Mouse (Mus musculus) thymus, adult 2 months (tissue): ENCODE results near the gene Ccdc51. TPM values are rescaled to one million over a fixed set of nuclear protein-coding genes. Genes with fewer than 3 reads are reported as not detected.

Experiments
- DNase-seq: peaks from one replicate; pipeline ENCODE4 v3.0.0; 2021
- H3K27ac ChIP-seq: fragments of 200-500 bp; 2 replicates; pipeline ENCODE4 v1.5.1; 2012; ENCODE audit warnings: low read length, control low read depth; ENCODE audit not compliant: control insufficient read depth, insufficient read depth
- H3K27me3 ChIP-seq: fragments of 200-500 bp; 2 replicates; pipeline ENCODE4 v1.6.1; 2012; ENCODE audit warnings: mild to moderate bottlenecking, low read length, moderate library complexity, mixed read lengths; ENCODE audit not compliant: control insufficient read depth, insufficient read depth
- H3K36me3 ChIP-seq: fragments of 200-500 bp; 2 replicates; pipeline ENCODE4 v1.6.1; 2012; ENCODE audit warnings: mild to moderate bottlenecking, low read length, moderate library complexity; ENCODE audit not compliant: control insufficient read depth, insufficient read depth
- H3K4me1 ChIP-seq: fragments of 200-500 bp; replicated peaks from 2 replicates; pipeline ENCODE4 v1.6.1; 2012; ENCODE audit warnings: low read length; ENCODE audit not compliant: control insufficient read depth, insufficient read depth
- H3K4me3 ChIP-seq: fragments of 200-500 bp; 2 replicates; pipeline ENCODE4 v1.5.1; 2012; ENCODE audit warnings: mild to moderate bottlenecking, low read length, control low read depth, moderate library complexity; ENCODE audit not compliant: control insufficient read depth, insufficient read depth
- CTCF ChIP-seq: fragments of 200-500 bp; IDR thresholded peaks from 2 replicates; pipeline ENCODE4 v1.5.1; 2012; ENCODE audit warnings: mild to moderate bottlenecking, control low read depth, low read length, moderate library complexity, borderline replicate concordance; ENCODE audit not compliant: control insufficient read depth, poor library complexity, insufficient read depth; ENCODE audit errors: extremely low read depth
- POLR2A ChIP-seq: fragments of 200-500 bp; IDR thresholded peaks from 2 replicates; pipeline ENCODE4 v1.6.1; 2012; ENCODE audit warnings: mild to moderate bottlenecking, low read length, control low read depth, moderate library complexity; ENCODE audit not compliant: control insufficient read depth, poor library complexity, insufficient read depth; ENCODE audit errors: extremely low read depth
- WGBS: fragments of 180-500 bp; shearing (Covaris S2); methylation state at CpG from one replicate; pipeline ENCODE4 v1.1.7; 2018; 5-methylcytosine and 5-hydroxymethylcytosine counted together
- polyA plus RNA-seq: library from polyadenylated mRNA; depleted of rRNA; stranded (reverse); fragments of >200 nt; gene quantifications from 2 replicates; pipeline ENCODE4 v1.2.3, GENCODE M21; 2012

The Ccdc51 gene
- polyA plus RNA-seq, 1 experiment, result 11.9 TPM

DNA sequence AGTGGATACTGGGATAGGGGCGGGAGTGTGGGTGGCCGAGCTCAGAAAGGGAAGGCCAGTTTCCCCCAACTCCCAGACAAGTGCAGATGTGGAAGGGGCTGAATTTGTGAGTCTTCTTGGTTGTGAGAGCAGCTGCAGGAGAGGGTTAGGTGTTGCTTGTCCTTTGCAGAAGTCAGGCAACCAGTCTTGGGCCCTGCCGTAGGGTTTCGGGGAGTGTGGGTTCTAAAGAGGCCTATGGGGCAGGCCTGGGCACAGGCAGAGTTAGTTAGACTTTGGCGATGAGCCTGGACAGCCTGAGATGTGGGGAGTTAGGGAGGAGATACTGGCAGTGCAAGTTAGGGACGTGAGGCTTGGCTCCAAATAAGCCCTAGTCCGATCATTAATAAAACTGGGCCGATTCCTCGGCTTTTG, 14.0 kb downstream of the Ccdc51 start:
- DNase-seq, result no peak
- peaks cover 19% of the 10 kb centered on the region for H3K4me1 ChIP-seq
- 90% methylated on average over 9 of the region's 9 CpGs for WGBS
- no peak for TF ChIP-seq CTCF
- H3K36me3 ChIP-seq, result no peaks in the 10 kb centered on the region
- no peaks in the 10 kb centered on the region for H3K27me3 ChIP-seq
- no peak overlapping the region for H3K27ac ChIP-seq
- H3K4me3 ChIP-seq, result peak overlapping the region; percentile 84

DNA sequence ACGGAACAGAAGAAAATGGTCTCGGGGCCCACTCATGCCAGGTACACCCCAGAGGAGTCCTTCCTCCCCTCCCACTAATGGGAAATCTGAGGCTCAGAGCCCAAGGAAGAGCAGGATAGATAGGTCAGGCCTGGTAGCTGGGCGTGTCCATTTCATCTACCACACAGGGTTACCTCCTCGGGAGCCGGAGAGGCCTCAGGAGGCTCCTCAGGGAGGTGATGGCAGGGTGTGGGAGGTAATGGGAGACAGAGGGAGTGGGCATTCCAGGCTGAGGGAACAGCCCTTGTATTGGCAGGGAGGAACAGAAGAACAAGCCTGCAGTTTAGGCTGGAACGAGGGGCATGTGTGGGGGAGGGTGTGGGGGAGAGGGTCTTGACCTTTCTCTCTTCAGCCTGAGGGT, 14.6 kb downstream of the Ccdc51 start:
- Histone ChIP-seq H3K27me3 (no peaks in the 10 kb centered on the region), H3K4me1 (peaks cover 19% of the 10 kb centered on the region), H3K27ac (no peak overlapping the region), H3K4me3 (no peak overlapping the region), H3K36me3 (no peaks in the 10 kb centered on the region)
- TF ChIP-seq POLR2A (no peak), CTCF (no peak)
- no peak for DNase-seq
- WGBS, result 94% methylated on average over 6 of the region's 6 CpGs

DNA sequence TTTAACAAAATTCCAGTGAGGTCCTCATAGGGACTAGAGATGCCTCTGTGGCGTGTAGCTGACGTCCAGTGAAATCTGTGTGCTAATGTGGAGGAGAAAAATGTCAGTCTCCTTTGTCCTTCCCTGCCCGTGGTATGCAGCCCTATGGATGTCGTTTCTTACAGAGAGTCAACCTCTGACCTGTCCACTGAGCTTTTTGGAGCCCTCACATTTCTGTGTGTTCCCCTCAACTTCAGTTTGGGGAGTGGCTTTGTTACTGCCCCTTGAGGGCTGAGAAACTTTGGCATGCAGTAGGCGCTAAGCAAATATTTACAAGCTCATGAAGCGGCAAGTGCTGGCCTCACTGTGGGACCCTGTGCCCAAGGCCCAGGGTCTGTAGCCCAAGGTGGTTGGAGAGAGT, 15.0 kb downstream of the Ccdc51 start:
- DNase-seq, result no peak
- H3K36me3 ChIP-seq, result no peaks in the 10 kb centered on the region
- H3K4me3 ChIP-seq, result no peak overlapping the region
- H3K4me1 ChIP-seq, result peaks cover 19% of the 10 kb centered on the region
- H3K27ac ChIP-seq, result no peak overlapping the region
- H3K27me3 ChIP-seq, result no peaks in the 10 kb centered on the region
- WGBS, result 89% methylated on average over 6 of the region's 6 CpGs
- TF ChIP-seq CTCF (no peak), POLR2A (no peak)

DNA sequence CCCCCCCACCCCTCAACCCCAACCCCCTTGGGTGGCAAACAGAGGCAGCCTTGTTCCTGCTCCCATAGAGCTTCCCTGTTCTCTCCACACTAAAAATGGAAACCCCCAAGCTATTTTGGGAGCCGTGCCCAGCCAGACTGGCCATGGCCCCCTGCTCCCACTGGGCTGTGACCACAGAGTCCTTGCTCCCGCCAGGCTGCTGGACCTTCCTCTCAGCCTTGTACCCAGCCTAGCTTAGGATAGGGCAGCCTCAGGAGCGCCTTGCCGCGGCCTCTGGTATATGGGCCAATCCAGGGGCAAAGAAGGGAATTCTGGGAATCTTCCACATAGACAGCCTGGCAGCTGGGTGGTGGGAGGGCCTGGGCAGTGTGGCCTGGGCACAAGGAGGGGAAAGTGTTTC, 15.5 kb downstream of the Ccdc51 start:
- TF ChIP-seq POLR2A (no peak), CTCF (no peak)
- no peaks in the 10 kb centered on the region for H3K27me3 ChIP-seq
- H3K36me3 ChIP-seq, result no peaks in the 10 kb centered on the region
- H3K4me1 ChIP-seq, result peaks cover 19% of the 10 kb centered on the region
- WGBS, result 92% methylated on average over 5 of the region's 5 CpGs
- H3K4me3 ChIP-seq, result no peak overlapping the region
- no peak overlapping the region for H3K27ac ChIP-seq
- no peak for DNase-seq

DNA sequence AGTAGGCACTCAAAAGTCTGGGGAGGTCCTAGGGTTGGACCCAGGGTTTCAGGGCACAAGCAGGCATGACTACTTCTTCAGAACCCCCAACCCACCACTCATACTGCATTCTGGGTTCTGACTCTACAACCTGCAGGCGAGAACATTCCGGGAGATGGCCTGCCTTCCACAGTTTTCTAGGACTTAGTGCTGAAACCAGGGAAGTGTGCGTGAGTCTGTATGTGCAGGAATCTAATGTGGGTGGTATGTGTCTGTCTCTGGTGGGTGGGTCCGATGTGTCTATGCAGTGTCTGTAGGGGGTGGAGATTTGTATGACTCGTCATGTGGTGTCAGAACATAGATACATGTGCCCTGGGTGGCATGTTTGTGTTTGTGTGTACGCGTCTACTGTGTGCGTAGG, 16.1 kb downstream of the Ccdc51 start:
- Histone ChIP-seq H3K27me3 (no peaks in the 10 kb centered on the region), H3K4me3 (no peak overlapping the region), H3K27ac (no peak overlapping the region), H3K36me3 (no peaks in the 10 kb centered on the region), H3K4me1 (peaks cover 19% of the 10 kb centered on the region)
- no peak for TF ChIP-seq CTCF
- no peak for TF ChIP-seq POLR2A
- WGBS, result 92% methylated on average over 8 of the region's 8 CpGs
- DNase-seq, result no peak

DNA sequence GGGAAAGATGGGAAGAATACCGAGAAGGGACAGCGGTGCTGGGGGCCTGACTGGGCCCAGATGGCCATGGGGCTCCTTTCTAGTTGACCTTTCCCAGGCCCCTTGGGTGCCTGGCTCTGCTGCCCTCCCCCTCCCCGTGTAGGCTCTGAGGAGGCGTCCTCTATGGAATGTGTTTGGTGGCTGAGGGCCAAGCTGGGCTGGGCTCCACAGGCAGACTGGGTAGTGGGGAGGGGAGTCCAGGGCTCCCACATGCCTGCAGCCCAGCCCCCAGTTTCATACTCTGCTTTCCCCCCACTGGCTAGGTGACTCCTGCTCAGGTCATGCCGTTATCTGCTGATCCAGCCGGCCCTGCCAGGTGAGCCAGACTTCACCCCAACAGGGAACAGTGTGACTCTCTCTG, 16.7 kb downstream of the Ccdc51 start:
- Histone ChIP-seq H3K36me3 (no peaks in the 10 kb centered on the region), H3K27ac (no peak overlapping the region), H3K4me3 (no peak overlapping the region), H3K4me1 (peaks cover 19% of the 10 kb centered on the region), H3K27me3 (no peaks in the 10 kb centered on the region)
- DNase-seq, result no peak
- TF ChIP-seq CTCF (no peak), POLR2A (no peak)
- 89% methylated on average over 6 of the region's 6 CpGs for WGBS

DNA sequence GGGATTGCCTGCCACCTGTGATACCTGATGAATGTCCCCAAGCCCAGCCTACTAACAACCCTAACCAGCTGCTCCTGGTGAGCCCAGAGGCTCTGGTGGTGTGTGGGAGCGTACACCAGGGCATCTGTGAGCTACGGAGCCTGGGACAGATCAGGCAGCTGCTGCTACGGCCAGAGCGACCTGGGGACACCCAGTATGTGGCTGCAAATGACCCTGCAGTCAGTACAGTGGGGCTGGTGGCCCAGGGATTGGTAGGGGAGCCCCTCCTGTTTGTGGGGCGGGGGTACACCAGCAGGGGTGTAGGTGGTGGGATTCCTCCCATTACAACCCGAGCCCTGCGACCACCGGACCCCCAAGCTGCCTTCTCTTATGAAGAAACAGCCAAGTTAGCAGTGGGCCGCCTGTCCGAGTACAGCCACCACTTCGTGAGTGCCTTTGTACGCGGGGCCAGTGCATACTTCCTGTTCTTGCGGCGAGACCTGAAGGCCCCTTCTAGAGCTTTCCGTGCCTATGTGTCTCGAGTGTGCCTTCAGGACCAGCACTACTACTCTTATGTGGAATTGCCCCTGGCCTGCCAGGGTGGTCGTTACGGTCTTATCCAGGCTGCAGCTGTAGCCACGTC, 18.1 kb downstream of the Ccdc51 start:
- TF ChIP-seq CTCF (0 out of 2 replicates have a peak, but pooled peaks have one; percentile 23), POLR2A (no peak)
- 62% methylated on average over 20 of the region's 20 CpGs for whole genome bisulfite sequencing
- no peaks in the 10 kb centered on the region for H3K36me3 ChIP-seq
- H3K4me1 ChIP-seq, result peaks cover 11% of the 10 kb centered on the region
- H3K27ac ChIP-seq, result no peak overlapping the region
- no peak for DNase-seq
- H3K4me3 ChIP-seq, result no peak overlapping the region
- H3K27me3 ChIP-seq, result no peaks in the 10 kb centered on the region
